Mouse (Mus musculus) c-Kit-positive CD71-positive TER-119-positive erythroid progenitor cells, embryonic 14.5 days (primary cell): ENCODE measurements around the gene Usp39.

Experiments
- DNase-seq: peaks from one replicate; pipeline ENCODE4 v3.0.0-alpha.2; 2013; ENCODE audit warnings: low spot score

Usp39 gene

DNA sequence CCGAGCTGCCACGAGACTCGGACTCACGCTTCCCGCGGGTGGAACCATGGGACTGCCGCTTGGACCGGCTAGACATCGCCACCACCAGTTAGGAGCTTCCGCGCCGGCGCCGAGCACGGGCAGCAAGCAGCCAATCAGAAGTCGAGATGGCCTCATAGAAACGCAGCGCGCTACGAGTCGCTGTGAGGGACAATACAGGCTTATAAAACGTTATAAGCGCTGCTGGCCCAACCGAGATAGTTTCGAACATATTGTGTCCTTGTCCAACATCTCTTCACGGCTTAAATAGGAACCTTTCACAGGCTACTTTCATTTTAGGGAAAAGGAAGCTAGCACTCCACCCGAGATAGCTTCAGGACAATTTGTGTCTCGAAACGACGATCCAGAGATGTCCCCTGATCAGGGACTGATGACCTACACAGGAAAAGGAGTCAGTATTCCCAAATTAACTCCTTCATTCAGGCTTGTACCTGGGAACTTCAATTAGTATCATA is at the start of gene Usp39:
Usp39 (minus strand) TSS at position 111 of the 494 bp plus-strand sequence.
- DNase-seq: peak; percentile 96

DNA sequence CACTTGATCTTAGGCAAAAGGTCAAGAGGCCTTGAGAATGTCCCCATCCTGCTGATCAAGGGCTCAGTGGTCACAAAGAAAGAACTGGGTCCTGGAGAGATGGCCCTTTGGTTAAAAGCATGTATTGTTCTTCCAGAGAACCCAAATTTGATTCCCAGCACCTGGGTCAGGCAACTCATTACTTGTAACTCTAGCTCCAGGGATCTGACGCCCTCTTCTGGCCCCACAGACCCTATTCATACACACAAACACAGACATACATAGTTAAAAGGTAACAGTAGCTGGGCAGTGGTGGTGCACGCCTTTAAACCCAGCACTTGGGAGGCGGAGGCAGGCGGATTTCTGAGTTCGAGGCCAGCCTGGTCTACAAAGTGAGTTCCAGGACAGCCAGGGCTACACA is 47.4 kb upstream of the Usp39 start:
- DNase-seq: no peak

DNA sequence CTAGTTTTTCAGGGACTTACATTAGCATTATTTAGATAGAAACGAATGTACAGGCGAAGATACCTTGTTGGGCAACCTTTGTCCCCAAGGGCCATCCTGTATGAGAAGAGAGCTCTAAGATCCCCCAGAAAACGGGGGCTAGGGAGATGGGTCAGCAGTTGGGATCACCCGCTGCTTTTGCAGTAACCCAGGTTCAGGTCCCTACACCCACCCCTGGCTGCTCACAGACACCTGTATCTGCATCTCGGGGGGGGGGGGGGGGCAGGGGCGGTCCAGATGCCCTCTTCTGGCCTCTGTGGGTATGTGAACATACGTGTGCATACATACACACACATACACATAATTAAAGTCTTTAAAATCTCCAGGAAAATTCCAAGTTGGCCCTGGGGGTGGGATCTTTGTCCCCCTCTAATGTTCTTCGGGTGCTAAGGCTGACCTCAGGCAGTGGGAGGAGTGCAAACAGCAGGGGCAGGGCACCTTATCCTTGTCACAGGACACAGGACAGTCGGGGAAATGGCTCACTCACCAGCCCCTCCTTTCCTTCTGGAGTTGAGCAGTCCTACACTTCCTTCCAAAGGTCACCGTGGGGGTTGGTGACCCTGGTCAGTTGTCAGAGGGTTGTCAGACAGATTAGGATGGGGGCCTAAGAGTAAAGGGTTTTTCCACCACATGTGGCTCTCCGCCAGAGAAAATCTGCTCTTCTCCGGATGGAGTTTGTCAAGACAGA is 46.0 kb upstream of the Usp39 start:
- DNase-seq: peak; percentile 65

DNA sequence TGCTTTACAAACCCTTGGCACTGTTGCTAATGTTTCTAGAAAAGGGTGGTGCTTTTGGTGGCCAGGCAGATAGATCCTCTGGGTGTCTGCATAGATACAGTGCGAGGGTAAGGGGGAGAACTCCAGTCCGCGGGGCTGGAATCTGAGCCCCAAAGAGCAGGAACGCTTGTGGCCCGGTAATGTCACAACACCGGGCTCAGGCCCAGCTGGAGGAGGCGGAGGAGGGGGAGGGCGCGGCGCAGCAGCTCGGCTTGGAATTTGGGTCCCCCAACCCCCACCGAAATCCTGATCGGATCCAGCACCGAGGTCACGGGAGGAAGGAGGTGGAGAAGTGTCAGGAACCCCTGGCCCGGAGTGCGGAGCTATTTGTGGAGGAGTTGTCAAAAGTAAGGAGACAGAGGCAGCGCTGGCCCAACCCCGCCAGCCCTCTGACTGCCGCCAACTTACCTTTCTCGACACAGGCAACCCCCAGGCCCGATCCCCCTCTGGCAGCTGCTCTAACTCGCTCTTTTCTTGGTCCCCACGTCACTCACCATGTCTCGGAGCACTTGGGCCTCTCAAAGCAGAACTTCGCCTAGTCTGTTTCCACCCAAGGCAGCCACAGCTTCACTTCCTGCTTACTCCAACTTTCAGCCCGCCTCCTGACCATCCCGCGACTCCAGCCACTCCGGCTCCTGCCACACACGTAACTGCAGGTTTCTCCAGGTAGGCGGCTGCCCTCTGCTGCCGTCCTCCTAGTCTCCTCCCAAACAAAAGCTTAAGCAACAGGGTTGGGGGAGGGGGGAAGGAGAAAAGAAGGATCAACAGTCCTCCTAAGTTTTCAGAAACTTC is 45.2 kb upstream of the Usp39 start, which contains the start of gene Vamp8:
Vamp8 (minus strand) TSS at position 763 of the 831 bp plus-strand sequence.
- peak; percentile 68 for DNase-seq

DNA sequence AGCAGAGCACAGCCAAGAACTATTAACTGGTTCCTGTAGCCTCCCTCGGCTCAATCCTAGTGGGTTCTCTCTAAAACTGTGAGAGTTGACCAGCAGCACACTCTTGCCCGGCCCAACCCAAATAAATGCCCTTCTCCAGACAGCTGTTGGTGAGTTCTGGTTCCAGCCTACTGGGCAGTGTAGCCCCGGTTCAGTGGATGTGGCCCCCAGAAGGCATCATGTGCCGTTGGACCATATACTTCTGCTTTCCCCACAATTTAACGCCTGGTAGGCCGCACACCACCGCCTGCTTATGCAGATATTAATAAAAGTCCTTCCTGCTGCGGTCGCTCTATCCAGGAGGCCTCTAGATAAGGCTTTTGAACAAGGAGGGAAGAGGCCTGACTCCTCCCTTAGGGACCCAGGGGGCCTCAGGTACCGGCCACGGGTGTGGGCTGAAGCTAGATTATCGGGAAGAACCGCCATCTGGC is 44.5 kb upstream of the Usp39 start:
- DNase-seq: peak; percentile 89

DNA sequence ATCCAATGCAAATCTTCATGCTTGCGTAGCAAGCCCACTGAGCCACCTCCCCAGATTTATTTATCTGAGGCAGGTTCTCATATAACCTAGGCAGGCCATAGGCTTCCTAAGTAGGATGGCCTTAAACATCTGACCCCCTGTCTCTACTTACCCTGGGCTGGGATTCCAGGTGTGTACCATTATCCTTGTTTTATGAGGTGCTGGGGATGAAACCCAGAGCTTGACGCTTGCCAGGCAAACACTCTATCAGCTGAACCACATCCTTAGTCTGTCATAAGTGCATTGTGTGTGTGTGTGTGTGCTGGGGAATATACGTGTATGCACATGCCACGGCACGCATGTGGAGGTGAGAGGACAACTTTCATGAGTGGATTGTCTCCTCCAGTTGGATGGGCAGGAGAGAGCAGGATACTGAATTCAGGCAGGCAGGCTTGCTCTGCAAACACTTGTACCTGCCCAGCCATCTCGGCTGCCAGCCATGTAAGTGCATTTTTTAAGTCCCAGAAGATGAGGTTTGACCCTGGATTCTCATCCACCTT is 43.9 kb upstream of the Usp39 start:
- no peak for DNase-seq

DNA sequence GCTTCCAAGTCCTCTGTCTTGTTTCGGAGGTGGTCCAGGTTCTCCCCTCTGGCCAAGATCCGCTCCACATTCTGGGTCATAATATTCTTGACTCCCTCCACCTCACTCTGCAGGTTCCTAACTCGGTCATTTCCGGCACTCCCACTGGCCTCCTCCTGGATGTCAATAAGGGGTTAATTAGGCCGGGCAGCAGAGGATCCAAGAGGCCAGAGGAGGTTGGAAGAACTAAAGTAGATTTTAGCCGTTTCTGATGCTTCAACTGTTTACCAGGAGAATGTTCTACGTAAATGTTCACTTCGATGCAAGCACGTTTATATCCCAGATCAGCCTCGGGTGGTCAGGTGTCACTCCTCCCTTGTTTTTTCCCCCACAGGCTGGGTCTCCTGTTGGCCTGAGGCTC is 43.3 kb upstream of the Usp39 start:
- no peak for DNase-seq

DNA sequence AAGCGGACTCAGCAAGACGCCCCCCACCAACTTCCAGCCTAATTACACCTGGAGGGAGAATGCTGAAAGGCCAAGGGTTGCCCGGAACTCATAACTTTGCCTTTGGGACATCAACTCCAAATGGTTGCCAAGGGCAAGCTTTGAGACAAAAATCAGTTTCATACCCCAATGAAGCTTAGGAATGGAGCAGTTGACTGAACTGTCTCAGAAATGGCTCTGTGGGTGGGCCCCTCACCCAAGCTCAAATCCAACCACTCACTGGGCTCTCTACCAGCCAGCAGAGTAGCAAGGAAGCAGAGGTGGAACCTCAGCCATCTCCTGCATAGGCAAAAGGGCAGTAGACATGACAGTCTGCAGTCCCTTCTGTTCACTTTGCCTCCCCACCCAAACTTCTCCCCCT is 42.8 kb upstream of the Usp39 start:
- no peak for DNase-seq

DNA sequence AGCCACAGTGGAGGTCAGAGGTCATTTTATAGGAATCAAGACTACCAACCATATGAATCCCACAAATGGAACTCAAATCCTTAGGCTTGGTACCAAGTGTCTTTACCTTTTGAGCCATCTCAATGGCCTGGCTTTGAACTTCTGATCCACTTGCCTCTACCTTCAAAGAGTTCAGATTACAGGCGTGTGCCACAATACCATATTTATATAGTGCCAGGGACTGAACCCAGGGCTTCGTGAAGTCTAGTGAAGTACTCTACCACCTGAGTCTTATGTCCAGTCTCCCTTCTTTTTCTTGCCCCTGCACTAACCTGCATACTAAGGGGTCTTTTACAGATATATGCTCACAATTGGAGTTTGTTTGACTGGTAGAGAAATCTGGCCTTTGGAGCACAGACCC is 41.6 kb upstream of the Usp39 start:
- DNase-seq: no peak

DNA sequence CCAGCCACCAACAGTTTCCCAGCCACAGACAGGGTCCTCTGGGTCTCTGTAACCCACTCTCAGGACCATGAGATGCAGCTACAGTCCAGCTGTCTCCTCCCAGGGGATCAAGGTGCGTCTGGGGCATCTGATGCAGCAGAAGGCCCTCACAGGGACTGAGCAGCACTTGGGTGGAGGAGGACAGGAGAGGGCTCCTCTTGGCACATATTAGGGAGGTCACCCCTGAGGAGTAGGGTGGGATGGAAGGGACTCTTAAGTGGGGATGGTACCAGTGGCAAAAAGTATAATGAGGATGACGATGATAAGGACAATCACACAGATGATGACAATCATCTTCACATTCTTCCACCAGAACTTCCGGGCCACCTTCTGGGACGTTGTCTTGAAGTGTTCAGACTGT is 40.3 kb upstream of the Usp39 start:
- no peak for DNase-seq

DNA sequence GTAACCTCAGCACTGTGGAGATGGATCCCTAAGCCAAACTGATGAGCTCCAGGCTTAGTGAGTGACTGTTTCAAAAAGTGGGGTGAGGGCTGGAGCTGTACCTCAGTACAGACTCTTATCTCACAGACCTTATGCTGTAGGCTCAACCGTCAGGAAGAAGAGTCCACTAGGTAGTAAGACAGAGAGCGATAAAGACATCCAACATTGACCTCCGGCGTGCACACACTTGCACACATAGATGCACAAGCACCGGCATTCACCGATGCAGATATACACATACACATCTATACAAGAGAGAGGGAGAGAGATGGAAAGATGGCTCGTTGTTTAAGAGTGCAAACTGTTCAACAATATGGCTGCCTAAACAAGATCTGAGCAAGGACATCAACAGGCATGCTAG is 39.0 kb upstream of the Usp39 start:
- peak; percentile 71 for DNase-seq

DNA sequence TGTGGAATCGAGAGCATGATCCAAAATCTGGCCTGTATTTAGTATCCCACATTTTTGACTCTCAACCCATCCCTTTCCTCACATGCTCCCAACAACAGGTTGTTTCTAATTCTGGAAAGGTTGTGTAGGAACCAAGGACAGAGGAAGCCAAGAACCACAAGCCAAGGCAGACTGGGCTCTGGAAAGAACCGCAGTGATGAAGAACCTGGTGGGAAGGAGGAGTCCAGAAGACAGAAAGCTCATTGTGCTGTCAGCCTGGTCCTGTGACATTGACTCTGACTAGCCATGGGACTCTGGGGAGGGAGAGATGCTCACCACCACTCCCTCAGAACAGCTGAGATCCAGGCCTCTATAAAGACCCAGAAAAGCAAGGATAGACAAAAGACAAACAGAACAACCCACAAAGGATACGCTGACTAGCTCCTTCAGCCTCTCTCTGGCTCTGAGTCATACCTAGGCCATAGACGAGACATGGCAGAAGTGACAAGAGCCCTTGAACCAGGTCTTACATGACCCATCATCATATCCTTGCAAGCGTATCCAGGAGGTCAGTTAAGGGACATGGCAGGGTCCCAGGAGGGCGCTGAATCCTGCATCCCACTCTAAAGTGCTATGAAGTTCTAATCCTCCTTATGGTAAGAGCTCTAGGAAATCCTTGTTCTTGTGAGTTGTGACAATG is 38.3 kb upstream of the Usp39 start:
- no peak for DNase-seq

DNA sequence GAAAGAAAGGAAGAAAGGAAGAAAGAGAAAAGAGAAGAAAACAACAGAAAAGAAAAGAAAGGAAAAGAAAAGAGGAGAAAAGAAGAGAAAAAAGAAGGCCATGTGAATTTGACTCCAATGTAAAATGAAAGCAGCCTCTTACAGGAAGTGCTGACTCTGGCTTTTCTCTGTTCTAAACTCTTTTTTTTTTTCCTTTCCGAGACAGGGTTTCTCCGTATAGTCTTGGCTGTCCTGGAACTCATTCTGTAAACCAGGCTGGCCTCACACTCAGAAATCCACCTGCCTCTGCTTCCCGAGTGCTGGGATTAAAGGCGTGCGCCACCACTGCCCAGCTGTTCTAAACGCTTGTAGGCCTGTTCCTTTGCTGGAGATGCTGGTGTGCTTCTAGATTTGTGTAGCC is 37.5 kb upstream of the Usp39 start:
- DNase-seq: no peak

DNA sequence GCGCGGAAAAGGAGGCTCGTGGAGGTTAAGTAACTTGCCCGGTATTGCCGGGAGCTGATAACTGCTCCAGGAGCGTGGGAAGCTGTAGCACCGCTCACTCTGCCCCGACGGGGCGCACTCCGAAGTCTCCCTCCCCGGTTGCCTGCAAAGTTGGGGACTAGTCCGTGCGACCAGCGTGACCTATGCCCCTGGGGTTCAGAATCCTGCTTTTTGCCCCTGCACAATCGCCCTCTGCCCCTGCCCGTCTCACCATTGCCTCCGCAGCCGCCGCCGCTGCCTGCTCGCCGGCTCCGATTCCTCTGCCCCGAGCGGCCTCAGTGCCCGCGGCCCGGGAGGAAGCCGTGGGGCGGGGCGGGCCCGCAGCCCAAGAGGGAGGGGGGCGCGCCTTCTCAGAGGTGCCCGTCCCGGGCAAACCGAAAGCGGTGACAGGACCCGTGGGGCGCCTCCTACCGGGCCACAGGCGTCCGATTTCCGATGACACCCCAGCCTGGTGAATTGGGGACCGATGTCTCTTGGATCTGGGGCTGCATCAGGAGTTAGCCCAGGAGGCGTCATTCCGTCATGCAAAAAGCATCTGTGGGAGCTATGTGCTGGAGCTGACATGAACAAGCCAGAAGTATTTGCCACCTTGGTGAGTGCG is 35.3 kb upstream of the Usp39 start, which contains the start of gene Vamp5:
Vamp5 (minus strand) TSS at position 338 of the 640 bp plus-strand sequence.
- DNase-seq: peak; percentile 83

DNA sequence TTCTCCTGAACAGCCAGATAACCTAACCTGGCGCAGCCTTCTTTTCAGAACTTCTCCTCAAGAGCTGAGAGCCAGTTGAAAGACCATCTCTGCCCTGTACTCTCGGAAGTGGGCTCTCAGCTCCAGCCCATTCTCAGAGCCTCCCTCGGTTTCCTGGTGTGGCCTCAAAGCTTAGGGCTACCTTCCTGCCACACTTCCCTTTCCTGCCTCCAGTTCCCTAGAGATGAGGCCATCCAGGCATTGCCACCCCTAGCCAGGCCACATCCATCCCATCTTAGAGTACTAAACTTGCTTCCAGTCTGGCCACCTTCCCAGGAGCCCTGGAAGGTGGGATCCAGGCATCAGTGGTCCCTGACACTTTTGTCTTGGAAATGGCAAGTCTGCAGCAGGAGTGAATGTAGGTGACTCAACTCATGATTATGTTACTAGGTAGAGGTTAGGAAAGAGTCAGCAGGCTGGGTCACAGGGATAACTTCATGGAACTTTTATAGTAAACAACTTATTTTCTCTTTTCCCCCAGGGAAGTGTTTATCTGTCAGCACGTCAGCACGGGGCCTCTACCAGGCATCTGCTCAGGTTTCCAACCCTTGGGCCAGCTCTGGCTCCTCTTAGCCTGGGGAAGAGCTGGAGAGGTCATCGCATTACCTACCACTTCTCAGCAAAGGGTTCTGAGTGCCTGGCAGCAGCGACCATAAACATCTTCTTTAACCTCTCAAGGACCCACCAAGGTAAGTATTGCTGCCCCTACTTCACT is 34.6 kb upstream of the Usp39 start:
- DNase-seq: no peak

DNA sequence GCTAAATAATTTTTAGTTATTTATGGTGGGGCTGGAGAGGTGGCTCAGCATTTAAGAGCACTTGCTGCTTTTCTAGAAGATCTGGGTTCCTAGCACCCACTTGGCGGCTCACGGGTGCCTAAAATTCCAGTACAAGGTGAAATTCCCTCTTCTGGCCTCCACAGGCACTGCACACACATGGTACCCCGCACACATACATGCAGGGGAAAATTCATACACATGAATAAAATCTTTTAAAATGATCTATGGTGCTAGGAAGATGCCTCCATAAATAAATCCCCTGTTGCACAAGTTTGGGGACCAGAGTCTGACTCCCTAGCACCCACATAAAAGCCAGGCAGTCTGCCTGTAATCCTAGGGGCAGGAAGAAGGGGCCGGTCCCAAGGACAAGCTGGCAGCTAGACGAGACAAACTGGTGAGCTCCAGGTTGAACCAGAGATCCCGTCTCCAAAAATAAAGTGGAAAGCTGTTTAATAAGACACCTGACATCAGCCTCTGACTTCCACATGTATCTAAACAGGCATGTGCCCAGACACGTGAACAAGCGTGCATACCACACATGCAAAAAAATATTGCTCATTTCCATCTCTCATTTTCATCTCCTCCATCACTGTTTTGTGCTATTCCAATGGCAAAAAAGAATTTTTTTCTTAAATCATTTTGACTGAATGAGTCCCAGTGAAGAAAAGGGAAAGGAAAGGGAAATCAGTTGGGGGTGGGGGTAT is 33.7 kb upstream of the Usp39 start:
- DNase-seq: no peak

DNA sequence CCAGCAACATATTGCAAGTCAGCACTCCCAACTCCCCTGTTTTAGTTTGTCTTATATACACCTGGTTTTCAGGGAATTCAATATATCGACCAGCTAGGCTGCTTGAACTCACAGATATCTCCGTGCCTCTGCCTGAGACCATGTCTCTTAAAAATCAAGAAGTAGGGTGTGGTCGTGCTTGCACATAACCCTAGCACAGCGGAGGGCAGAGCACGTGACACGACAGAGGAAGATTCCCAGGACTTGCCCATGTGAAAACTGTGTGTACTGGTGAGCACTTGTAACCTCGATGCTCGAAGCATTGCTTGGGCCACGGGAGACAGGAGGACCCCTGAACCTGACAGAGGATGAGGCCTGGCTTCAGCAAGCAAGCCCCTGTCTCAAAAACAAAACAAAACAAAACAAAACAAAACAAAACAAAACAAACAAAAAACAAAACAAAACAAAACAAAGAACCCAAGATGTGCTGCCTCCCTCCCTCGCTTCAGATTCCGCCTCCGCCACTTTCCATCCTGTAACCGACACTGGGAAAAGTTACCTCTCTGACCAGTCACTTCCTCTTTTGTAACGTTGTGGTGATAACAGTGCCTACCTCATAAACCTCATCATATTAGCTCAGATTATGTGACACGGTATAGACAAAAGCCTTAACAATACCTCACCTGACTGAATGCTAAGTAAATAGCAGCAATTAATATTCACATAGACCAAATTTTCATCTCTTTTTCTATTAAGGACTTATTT is 30.0 kb upstream of the Usp39 start:
- DNase-seq: peak; percentile 55

DNA sequence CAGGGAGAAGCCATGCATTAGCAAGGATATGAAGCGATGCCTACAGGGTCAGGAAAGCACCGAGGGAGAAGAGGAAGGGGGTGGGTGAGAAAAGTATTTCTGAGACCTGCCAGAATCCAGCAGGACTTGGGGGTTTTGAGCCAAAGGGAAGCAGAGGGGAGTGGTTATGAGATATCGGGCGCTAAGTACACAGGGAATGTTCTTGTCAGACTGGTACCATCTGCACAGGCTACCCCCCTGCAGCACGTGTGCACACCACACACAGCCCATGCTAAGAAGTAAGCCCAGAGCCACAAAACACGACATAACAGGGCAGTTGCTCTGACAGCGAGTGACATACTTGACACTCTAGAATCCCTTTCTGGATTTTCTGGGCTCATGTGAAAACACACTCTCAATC is 29.2 kb upstream of the Usp39 start:
- no peak for DNase-seq

DNA sequence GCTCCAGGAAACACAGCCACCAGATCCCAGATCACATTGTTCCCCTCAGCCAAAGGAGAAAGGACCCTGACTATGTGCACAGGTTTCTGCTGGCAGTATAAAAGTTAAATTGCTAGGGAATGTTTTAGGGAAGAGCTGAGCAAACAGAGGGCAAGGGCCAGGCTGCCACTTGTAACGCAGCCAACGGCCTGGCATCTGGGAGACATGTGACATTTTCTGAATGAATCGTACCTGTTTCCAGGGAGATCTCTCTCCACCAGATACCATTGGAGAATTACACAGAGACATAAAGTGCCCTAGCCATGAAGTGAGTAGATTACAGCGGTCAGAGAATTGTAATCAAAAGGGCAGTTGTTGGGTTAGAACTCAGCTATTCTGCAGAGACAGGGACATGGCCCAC is 28.2 kb upstream of the Usp39 start:
- no peak for DNase-seq
